Mouse (Mus musculus) small intestine, adult 2 months (tissue): ENCODE measurements around the gene Naa35.

Experiments
- CTCF ChIP-seq: fragments of 200-500 bp; IDR thresholded peaks from 2 replicates; pipeline ENCODE4 v1.5.1; 2012; ENCODE audit warnings: low read depth, mild to moderate bottlenecking, control low read depth, inconsistent platforms, low read length, moderate library complexity, mixed read lengths; ENCODE audit not compliant: insufficient replicate concordance, insufficient read length; ENCODE audit errors: extremely low read depth
- POLR2A ChIP-seq: fragments of 200-500 bp; IDR thresholded peaks from 2 replicates; pipeline ENCODE4 v1.6.1; 2012; ENCODE audit warnings: low read depth, mild to moderate bottlenecking, control low read depth, inconsistent platforms, low read length, moderate library complexity

DNA sequence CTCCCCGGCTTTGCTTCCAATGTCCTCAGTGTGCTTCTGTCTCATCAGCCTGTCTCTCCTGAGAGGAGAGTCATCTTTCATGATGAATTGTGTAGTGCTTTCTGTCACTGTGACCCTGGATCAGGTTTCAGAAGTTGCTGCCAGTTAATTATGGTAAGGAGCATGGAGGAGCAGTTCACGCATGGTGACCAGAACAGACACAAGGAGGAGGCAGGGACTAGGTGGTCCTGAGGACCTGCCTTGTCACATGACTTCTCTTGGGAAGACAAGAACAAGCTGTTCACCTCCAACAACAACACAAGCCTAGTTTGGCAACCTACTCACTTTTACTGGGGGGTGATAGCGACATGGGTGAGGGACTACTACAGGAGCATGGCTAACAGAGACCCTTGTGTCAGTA is 68.1 kb downstream of the Naa35 start:
- TF ChIP-seq CTCF: no peak
- no peak for TF ChIP-seq POLR2A
